Mouse (Mus musculus) olfactory bulb, adult 2 months (tissue): Measurements from ENCODE around the gene Stx8.

Source experiments
- CTCF ChIP-seq: fragments of 200-500 bp; IDR thresholded peaks from 2 replicates; pipeline ENCODE4 v1.5.1; 2012; ENCODE audit warnings: low read depth, mild to moderate bottlenecking, low read length, moderate library complexity; ENCODE audit not compliant: insufficient read depth
- POLR2A ChIP-seq: fragments of 200-500 bp; IDR thresholded peaks from 2 replicates; pipeline ENCODE4 v1.6.1; 2012; ENCODE audit warnings: mild to moderate bottlenecking, low read depth, low read length, moderate library complexity; ENCODE audit not compliant: insufficient read depth

DNA sequence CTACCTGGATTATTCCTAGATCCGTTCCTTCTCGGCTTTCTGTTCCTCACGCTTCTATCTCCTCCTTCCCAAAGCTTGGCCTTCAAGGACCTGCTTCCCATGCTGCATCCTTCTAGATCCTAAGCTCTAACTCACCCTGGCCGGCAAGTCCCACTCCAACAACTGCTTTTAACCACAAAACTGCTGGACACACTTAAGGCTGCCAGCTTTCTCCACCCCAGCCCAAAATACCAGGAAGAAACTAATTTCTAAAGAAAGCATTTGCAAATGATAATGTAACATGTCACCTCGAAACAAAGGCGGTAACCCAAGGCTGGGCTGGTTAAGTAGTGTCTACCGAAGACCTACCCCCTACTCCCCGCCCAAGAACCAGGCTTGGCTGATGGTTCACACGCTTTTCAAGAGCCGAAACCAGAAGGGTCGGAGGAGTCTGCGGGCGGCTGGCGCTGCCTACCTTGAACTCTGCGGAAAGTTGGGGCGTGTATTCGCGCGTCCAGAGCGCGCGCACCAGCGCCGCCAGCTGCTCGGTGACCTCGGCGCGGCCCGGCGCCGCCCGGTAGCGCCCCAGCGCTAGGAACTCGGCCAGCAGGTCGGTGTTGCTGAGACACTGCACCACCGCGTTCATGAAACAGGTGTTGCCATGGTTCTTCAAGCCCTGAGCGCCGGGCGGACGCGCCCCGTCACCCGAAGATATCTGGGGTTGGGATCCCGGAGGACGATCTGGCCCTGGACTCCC is 44.7 kb upstream of the Stx8 start:
- TF ChIP-seq CTCF (no peak), POLR2A (no peak)
